In genomic region chr2:158722991-158723551, GRCm38 (mm10) we compare ENCODE assay signal across 10 mouse cellular contexts. TPM values are rescaled to one million over a fixed set of nuclear protein-coding genes. Genes with fewer than 3 reads are reported as not detected.
DNase-seq lines count a peak whose midpoint lies in the region; ATAC-seq and TF ChIP-seq lines count a peak whose summit lies in the region.
"Had no signal": no experiment of that assay in that cellular context is flagged by ENCODE, and none has a peak within 500 bp of the region (broad histone marks: within the 10 kb centered on the region; RNA-seq: fewer than 3 reads in every experiment).

No protein-coding gene starts in this region.

- no peak overlapping the region for H3K27ac ChIP-seq in forebrain, embryonic 12.5 days
- H3K27ac ChIP-seq in forebrain, embryonic 15.5 days (replicated peaks): no peak overlapping the region
- no peak overlapping the region for H3K27ac ChIP-seq in hindbrain, embryonic 15.5 days (replicated peaks)
- peak overlapping the region; percentile 94 for H3K27ac ChIP-seq in olfactory bulb, adult 2 months (ENCODE audit: insufficient read depth, low read depth, low read length)
- H3K27ac ChIP-seq: embryonic facial prominence, embryonic 15.5 days; liver, embryonic 14.5 days had no signal

- H3K4me2 ChIP-seq in forebrain, embryonic 12.5 days: no peak overlapping the region
- H3K4me2 ChIP-seq in forebrain, embryonic 15.5 days (replicated peaks): no peak overlapping the region
- no peak overlapping the region for H3K4me2 ChIP-seq in hindbrain, embryonic 15.5 days
- H3K4me2 ChIP-seq: embryonic facial prominence, embryonic 15.5 days had no signal

- intact Hi-C loops in left cerebral cortex, postnatal 14 days (cut with DNase I): no loop called here

- 64% methylated on average over 6 of the region's 6 CpGs for WGBS in forebrain, embryonic 12.5 days
- WGBS in forebrain, embryonic 15.5 days: 58% methylated on average over 6 of the region's 6 CpGs
- WGBS in hindbrain, embryonic 15.5 days: 59% methylated on average over 6 of the region's 6 CpGs
- WGBS in olfactory bulb, adult 2 months: 16% methylated on average over 6 of the region's 6 CpGs

- no peaks in the 10 kb centered on the region for H3K36me3 ChIP-seq in forebrain, embryonic 12.5 days (replicated peaks)
- no peaks in the 10 kb centered on the region for H3K36me3 ChIP-seq in forebrain, embryonic 15.5 days
- no peaks in the 10 kb centered on the region for H3K36me3 ChIP-seq in hindbrain, embryonic 15.5 days
- H3K36me3 ChIP-seq: embryonic facial prominence, embryonic 15.5 days had no signal

- H3K9me3 ChIP-seq in forebrain, embryonic 12.5 days: no peaks in the 10 kb centered on the region
- no peaks in the 10 kb centered on the region for H3K9me3 ChIP-seq in forebrain, embryonic 15.5 days
- no peaks in the 10 kb centered on the region for H3K9me3 ChIP-seq in hindbrain, embryonic 15.5 days
- H3K9me3 ChIP-seq: embryonic facial prominence, embryonic 15.5 days had no signal

- TF ChIP-seq CTCF in olfactory bulb, adult 2 months (IDR thresholded peaks at IDR 0.05; ENCODE audit: insufficient read depth, low read depth, low read length): no peak

- peak; percentile 38 to 49 for DNase-seq in left cerebral cortex, postnatal 14 days (ENCODE audit: low spot score in 2 of 2)
- no peak for DNase-seq in left cerebral cortex, adult 9 months (ENCODE audit: low spot score in 2 of 2)
- no peak for DNase-seq in layer of hippocampus, adult 9-11 months
- DNase-seq in urinary bladder, adult 18-20 months (ENCODE audit: low spot score in 2 of 2): no peak

- no peaks in the 10 kb centered on the region for H3K27me3 ChIP-seq in forebrain, embryonic 12.5 days
- H3K27me3 ChIP-seq in forebrain, embryonic 15.5 days: no peaks in the 10 kb centered on the region
- H3K27me3 ChIP-seq in hindbrain, embryonic 15.5 days: no peaks in the 10 kb centered on the region
- H3K27me3 ChIP-seq: embryonic facial prominence, embryonic 15.5 days had no signal

- no peak overlapping the region for H3K4me3 ChIP-seq in forebrain, embryonic 12.5 days (replicated peaks)
- H3K4me3 ChIP-seq in forebrain, embryonic 15.5 days: no peak overlapping the region
- H3K4me3 ChIP-seq in hindbrain, embryonic 15.5 days: no peak overlapping the region
- H3K4me3 ChIP-seq in olfactory bulb, adult 2 months (ENCODE audit: insufficient read depth, low read depth, low read length): no peak overlapping the region
- H3K4me3 ChIP-seq: embryonic facial prominence, embryonic 15.5 days had no signal

- peaks cover 9% of the 10 kb centered on the region for H3K4me1 ChIP-seq in forebrain, embryonic 12.5 days
- 0 out of 2 replicates have a peak, but pooled peaks cover 5% of the 10 kb centered on the region for H3K4me1 ChIP-seq in forebrain, embryonic 15.5 days
- peaks cover 11% of the 10 kb centered on the region; the same call in 1 of the 2 replicates for H3K4me1 ChIP-seq in hindbrain, embryonic 15.5 days (replicated peaks)
- H3K4me1 ChIP-seq in olfactory bulb, adult 2 months (ENCODE audit: control insufficient read depth, insufficient read depth, low read length): peaks cover 62% of the 10 kb centered on the region
- H3K4me1 ChIP-seq: embryonic facial prominence, embryonic 15.5 days had no signal

- H3K9ac ChIP-seq in forebrain, embryonic 12.5 days: 0 out of 2 replicates have a peak overlapping the region, but pooled peaks have one; percentile 17
- H3K9ac ChIP-seq in forebrain, embryonic 15.5 days (replicated peaks): no peak overlapping the region
- no peak overlapping the region for H3K9ac ChIP-seq in hindbrain, embryonic 15.5 days
- H3K9ac ChIP-seq: embryonic facial prominence, embryonic 15.5 days; liver, embryonic 14.5 days had no signal

- ATAC-seq in forebrain, embryonic 12.5 days (ENCODE audit: low FRiP score): no peak
- no peak for ATAC-seq in forebrain, embryonic 15.5 days (replicated peaks)
- peak; percentile 48; the same call in 1 of the 2 replicates for ATAC-seq in hindbrain, embryonic 15.5 days (ENCODE audit: low FRiP score, low read depth)

- no peak for TF ChIP-seq POLR2A in olfactory bulb, adult 2 months (IDR thresholded peaks at IDR 0.05; ENCODE audit: insufficient read depth, low read depth, low read length)

RNA-seq across cellular contexts. Expression of gene Fam83d, which starts 44.8 kb away (rescaled TPM):
- 50.9 and 51.0 TPM in 2 replicates for polyA plus RNA-seq in forebrain, embryonic 12.5 days (2016; fragmentation: Nextera tagmentation; extraction: Ambion mirVana)
- 22.0 and 22.8 TPM in 2 replicates for polyA plus RNA-seq in forebrain, embryonic 15.5 days (2015; fragmentation: Nextera tagmentation; extraction: Ambion mirVana)
- total RNA-seq in left cerebral cortex, postnatal 14 days (2021): 1 to 10 TPM; 1.0 to 1.3 TPM
- polyA plus RNA-seq in hindbrain, embryonic 15.5 days (2015; fragmentation: Nextera tagmentation; extraction: Ambion mirVana): 8.9 and 10.5 TPM in 2 replicates
- not detected in 2 replicates for polyA plus RNA-seq in olfactory bulb, adult 2 months (2012; ENCODE audit: insufficient read depth, insufficient read length, low replicate concordance, missing spikeins)

RNA-seq across cellular contexts. Expression of gene Ppp1r16b, which starts 57.9 kb away (rescaled TPM):
- polyA plus RNA-seq in forebrain, embryonic 12.5 days (2016; fragmentation: Nextera tagmentation; extraction: Ambion mirVana): 2.9 and 3.2 TPM in 2 replicates
- polyA plus RNA-seq in forebrain, embryonic 15.5 days (2015; fragmentation: Nextera tagmentation; extraction: Ambion mirVana): 22.1 and 24.4 TPM in 2 replicates
- total RNA-seq in left cerebral cortex, postnatal 14 days (2021): 10 to 100 TPM; 74.2 to 76.5 TPM
- polyA plus RNA-seq in hindbrain, embryonic 15.5 days (2015; fragmentation: Nextera tagmentation; extraction: Ambion mirVana): 22.1 and 23.4 TPM in 2 replicates
- polyA plus RNA-seq in olfactory bulb, adult 2 months (2012; ENCODE audit: insufficient read depth, insufficient read length, low replicate concordance, missing spikeins): 72.6 TPM in 1 of 2 replicates, not detected in the other

Comparison
In these comparisons a context has a peak if more than half of its experiments do, and no peak if none do; other contexts are left out.
1. DNase-seq: peak in left cerebral cortex, postnatal 14 days (2 of 2); none in left cerebral cortex, adult 9 months (0 of 2), layer of hippocampus, adult 9-11 months (single experiment) and urinary bladder, adult 18-20 months (0 of 2).